Mouse (Mus musculus): Measurements from ENCODE around the gene Cd70. TPM values are rescaled to one million over a fixed set of nuclear protein-coding genes. Genes with fewer than 3 reads are reported as not detected.

Gene Cd70
- polyA plus RNA-seq, 1 experiment from 2014 or later, result not detected

GRCm38 (mm10) chr17:57108040-57108665 lies 41.4 kb downstream of the Cd70 start:
- H3K27me3 ChIP-seq (ENCODE audit: control insufficient read depth, insufficient read depth, low read length), result no peaks in the 10 kb centered on the region
- no peaks in the 10 kb centered on the region; the same call in 1 of the 2 replicates for H3K4me1 ChIP-seq (ENCODE audit: control insufficient read depth, insufficient read depth, low read length)
- no peak overlapping the region for H3K9ac ChIP-seq (ENCODE audit: low read depth, low read length)
- no peak overlapping the region for H3K4me3 ChIP-seq (ENCODE audit: low read depth, low read length)
- WGBS (ENCODE audit: insufficient replicate concordance), result 73% methylated on average over 7 of the region's 7 CpGs
- H3K27ac ChIP-seq (ENCODE audit: low read depth, low read length), result no peak overlapping the region
- no peak for ATAC-seq (replicated peaks; ENCODE audit: insufficient number of reproducible peaks, low FRiP score, low TSS enrichment)
- no peak overlapping the region for H3K4me2 ChIP-seq
- no peaks in the 10 kb centered on the region for H3K9me3 ChIP-seq (replicated peaks; ENCODE audit: control insufficient read depth, low read length)
- no peaks in the 10 kb centered on the region for H3K36me3 ChIP-seq (ENCODE audit: control insufficient read depth, insufficient read depth, low read length)

GRCm38 (mm10) chr17:57107064-57107463 lies 42.5 kb downstream of the Cd70 start:
- no peak overlapping the region for H3K4me2 ChIP-seq
- no peaks in the 10 kb centered on the region for H3K27me3 ChIP-seq (ENCODE audit: control insufficient read depth, insufficient read depth, low read length)
- H3K9ac ChIP-seq (ENCODE audit: low read depth, low read length), result no peak overlapping the region
- H3K4me1 ChIP-seq (ENCODE audit: control insufficient read depth, insufficient read depth, low read length), result no peaks in the 10 kb centered on the region; the same call in 1 of the 2 replicates
- no peak overlapping the region for H3K4me3 ChIP-seq (ENCODE audit: low read depth, low read length)
- no peaks in the 10 kb centered on the region for H3K36me3 ChIP-seq (ENCODE audit: control insufficient read depth, insufficient read depth, low read length)
- 78% methylated on average over 5 of the region's 5 CpGs for WGBS (ENCODE audit: insufficient replicate concordance)
- ATAC-seq (replicated peaks; ENCODE audit: insufficient number of reproducible peaks, low FRiP score, low TSS enrichment), result no peak
- no peak overlapping the region for H3K27ac ChIP-seq (ENCODE audit: low read depth, low read length)
- no peaks in the 10 kb centered on the region for H3K9me3 ChIP-seq (replicated peaks; ENCODE audit: control insufficient read depth, low read length)

GRCm38 (mm10) chr17:57106035-57106368 lies 43.6 kb downstream of the Cd70 start:
- Histone ChIP-seq H3K27me3 (ENCODE audit: control insufficient read depth, insufficient read depth, low read length) (no peaks in the 10 kb centered on the region), H3K4me1 (ENCODE audit: control insufficient read depth, insufficient read depth, low read length) (no peaks in the 10 kb centered on the region; the same call in 1 of the 2 replicates), H3K4me3 (ENCODE audit: low read depth, low read length) (peak overlapping the region; percentile 58), H3K9ac (ENCODE audit: low read depth, low read length) (no peak overlapping the region), H3K27ac (ENCODE audit: low read depth, low read length) (no peak overlapping the region), H3K36me3 (ENCODE audit: control insufficient read depth, insufficient read depth, low read length) (no peaks in the 10 kb centered on the region), H3K4me2 (peak overlapping the region; percentile 90), H3K9me3 (replicated peaks; ENCODE audit: control insufficient read depth, low read length) (no peaks in the 10 kb centered on the region)
- ATAC-seq (replicated peaks; ENCODE audit: insufficient number of reproducible peaks, low FRiP score, low TSS enrichment), result no peak
- 7% methylated on average over 9 of the region's 9 CpGs for WGBS (ENCODE audit: insufficient replicate concordance)

GRCm38 (mm10) chr17:57105181-57106034 lies 44.2 kb downstream of the Cd70 start, which contains the start of gene Tnfsf9:
Gene Tnfsf9 (plus strand): TSS chr17:57105325.
- Histone ChIP-seq H3K9ac (ENCODE audit: low read depth, low read length) (peak within 1 kb of the TSS; percentile 71), H3K9me3 (replicated peaks; ENCODE audit: control insufficient read depth, low read length) (no peaks in the 10 kb centered on the region), H3K4me2 (peak within 1 kb of the TSS; percentile 90), H3K4me1 (ENCODE audit: control insufficient read depth, insufficient read depth, low read length) (no peaks in the 10 kb centered on the region; the same call in 1 of the 2 replicates), H3K27ac (ENCODE audit: low read depth, low read length) (no peak within 1 kb of the TSS), H3K27me3 (ENCODE audit: control insufficient read depth, insufficient read depth, low read length) (no peaks in the 10 kb centered on the region), H3K4me3 (ENCODE audit: low read depth, low read length) (peak within 1 kb of the TSS; percentile 58), H3K36me3 (ENCODE audit: control insufficient read depth, insufficient read depth, low read length) (no peaks in the 10 kb centered on the region)
- WGBS (ENCODE audit: insufficient replicate concordance), result under 1% methylated on average over 54 of the region's 61 CpGs
- ATAC-seq (replicated peaks; ENCODE audit: insufficient number of reproducible peaks, low FRiP score, low TSS enrichment), result peak; percentile 68

GRCm38 (mm10) chr17:57104496-57104895 lies 45.1 kb downstream of the Cd70 start:
- Histone ChIP-seq H3K36me3 (ENCODE audit: control insufficient read depth, insufficient read depth, low read length) (no peaks in the 10 kb centered on the region), H3K4me3 (ENCODE audit: low read depth, low read length) (peak overlapping the region; percentile 58), H3K9me3 (replicated peaks; ENCODE audit: control insufficient read depth, low read length) (no peaks in the 10 kb centered on the region), H3K4me1 (ENCODE audit: control insufficient read depth, insufficient read depth, low read length) (no peaks in the 10 kb centered on the region; the same call in 1 of the 2 replicates), H3K4me2 (peak overlapping the region; percentile 90), H3K9ac (ENCODE audit: low read depth, low read length) (peak overlapping the region; percentile 71), H3K27ac (ENCODE audit: low read depth, low read length) (no peak overlapping the region), H3K27me3 (ENCODE audit: control insufficient read depth, insufficient read depth, low read length) (no peaks in the 10 kb centered on the region)
- ATAC-seq (replicated peaks; ENCODE audit: insufficient number of reproducible peaks, low FRiP score, low TSS enrichment), result no peak
- 35% methylated on average over 4 of the region's 4 CpGs for WGBS (ENCODE audit: insufficient replicate concordance)

GRCm38 (mm10) chr17:57102276-57102675 lies 47.3 kb downstream of the Cd70 start:
- Histone ChIP-seq H3K27ac (ENCODE audit: low read depth, low read length) (no peak overlapping the region), H3K9me3 (replicated peaks; ENCODE audit: control insufficient read depth, low read length) (no peaks in the 10 kb centered on the region), H3K4me3 (ENCODE audit: low read depth, low read length) (no peak overlapping the region), H3K36me3 (ENCODE audit: control insufficient read depth, insufficient read depth, low read length) (no peaks in the 10 kb centered on the region), H3K4me2 (no peak overlapping the region), H3K27me3 (ENCODE audit: control insufficient read depth, insufficient read depth, low read length) (no peaks in the 10 kb centered on the region), H3K9ac (ENCODE audit: low read depth, low read length) (no peak overlapping the region), H3K4me1 (ENCODE audit: control insufficient read depth, insufficient read depth, low read length) (no peaks in the 10 kb centered on the region; the same call in 1 of the 2 replicates)
- ATAC-seq (replicated peaks; ENCODE audit: insufficient number of reproducible peaks, low FRiP score, low TSS enrichment), result no peak
- 71% methylated on average over 2 of the region's 2 CpGs for WGBS (ENCODE audit: insufficient replicate concordance)

GRCm38 (mm10) chr17:57099629-57100325 lies 49.8 kb downstream of the Cd70 start:
- 4% methylated on average over 10 of the region's 10 CpGs for WGBS (ENCODE audit: insufficient replicate concordance)
- no peaks in the 10 kb centered on the region for H3K36me3 ChIP-seq (ENCODE audit: control insufficient read depth, insufficient read depth, low read length)
- H3K4me2 ChIP-seq, result no peak overlapping the region; the same call in 1 of the 2 replicates
- no peaks in the 10 kb centered on the region; the same call in 1 of the 2 replicates for H3K4me1 ChIP-seq (ENCODE audit: control insufficient read depth, insufficient read depth, low read length)
- no peaks in the 10 kb centered on the region for H3K27me3 ChIP-seq (ENCODE audit: control insufficient read depth, insufficient read depth, low read length)
- H3K27ac ChIP-seq (ENCODE audit: low read depth, low read length), result no peak overlapping the region
- no peaks in the 10 kb centered on the region for H3K9me3 ChIP-seq (replicated peaks; ENCODE audit: control insufficient read depth, low read length)
- no peak overlapping the region for H3K9ac ChIP-seq (ENCODE audit: low read depth, low read length)
- no peak for ATAC-seq (replicated peaks; ENCODE audit: insufficient number of reproducible peaks, low FRiP score, low TSS enrichment)
- no peak overlapping the region for H3K4me3 ChIP-seq (ENCODE audit: low read depth, low read length)

GRCm38 (mm10) chr17:57098321-57098720 lies 51.3 kb downstream of the Cd70 start:
- Histone ChIP-seq H3K4me1 (ENCODE audit: control insufficient read depth, insufficient read depth, low read length) (no peaks in the 10 kb centered on the region), H3K4me3 (ENCODE audit: low read depth, low read length) (no peak overlapping the region), H3K9me3 (replicated peaks; ENCODE audit: control insufficient read depth, low read length) (no peaks in the 10 kb centered on the region), H3K4me2 (no peak overlapping the region), H3K9ac (ENCODE audit: low read depth, low read length) (no peak overlapping the region), H3K27me3 (ENCODE audit: control insufficient read depth, insufficient read depth, low read length) (no peaks in the 10 kb centered on the region), H3K27ac (ENCODE audit: low read depth, low read length) (no peak overlapping the region), H3K36me3 (ENCODE audit: control insufficient read depth, insufficient read depth, low read length) (no peaks in the 10 kb centered on the region)
- no peak for ATAC-seq (replicated peaks; ENCODE audit: insufficient number of reproducible peaks, low FRiP score, low TSS enrichment)
- 69% methylated on average over 5 of the region's 5 CpGs for WGBS (ENCODE audit: insufficient replicate concordance)
